24 mouse cellular contexts compared by ENCODE assay signal in genomic region chr3:15849922-15850321, GRCm38 (mm10). TPM values are rescaled to one million over a fixed set of nuclear protein-coding genes. Genes with fewer than 3 reads are reported as not detected.
"Had no signal": no experiment of that assay in that cellular context is flagged by ENCODE, and none has a peak within 500 bp of the region (broad histone marks: within the 10 kb centered on the region; RNA-seq: fewer than 3 reads in every experiment).

No protein-coding gene starts in this region.

- H3K36me3 ChIP-seq: kidney, embryonic 15.5 days; limb, embryonic 12.5 days; limb, embryonic 15.5 days; lung, embryonic 15.5 days; midbrain, embryonic 12.5 days; midbrain, embryonic 15.5 days; neural tube, embryonic 13.5 days had no signal

- DNase-seq: kidney, adult 11 months; kidney, adult 8-10 months; kidney, postnatal 10 days; kidney, postnatal 36 days; layer of hippocampus, postnatal 36 days; liver, postnatal 0 days; thymus, adult 18-20 months; thymus, postnatal 36 days had no signal

- H3K9me3 ChIP-seq: kidney, embryonic 15.5 days; limb, embryonic 15.5 days; midbrain, embryonic 15.5 days had no signal

- ATAC-seq: liver, postnatal 0 days; midbrain, embryonic 15.5 days had no signal

- H3K4me1 ChIP-seq: kidney, embryonic 15.5 days; limb, embryonic 12.5 days; limb, embryonic 15.5 days; lung, embryonic 15.5 days; midbrain, embryonic 12.5 days; midbrain, embryonic 15.5 days; neural tube, embryonic 13.5 days had no signal

- H3K4me3 ChIP-seq: kidney, embryonic 15.5 days; left cerebral cortex, adult 2 months; limb, embryonic 12.5 days; limb, embryonic 15.5 days; lung, embryonic 15.5 days; midbrain, embryonic 12.5 days; midbrain, embryonic 15.5 days; myocyte; neural tube, embryonic 13.5 days had no signal

- H3K27me3 ChIP-seq: kidney, embryonic 15.5 days; limb, embryonic 12.5 days; limb, embryonic 15.5 days; lung, embryonic 15.5 days; midbrain, embryonic 12.5 days; midbrain, embryonic 15.5 days; neural tube, embryonic 13.5 days had no signal

- H3K27ac ChIP-seq: kidney, embryonic 15.5 days; left cerebral cortex, adult 2 months; limb, embryonic 12.5 days; limb, embryonic 15.5 days; liver, embryonic 14.5 days; lung, embryonic 15.5 days; midbrain, embryonic 12.5 days; midbrain, embryonic 15.5 days; neural tube, embryonic 13.5 days had no signal

RNA-seq across cellular contexts. Expression of gene Sirpb1c, which starts 1.6 kb away (rescaled TPM):
- total RNA-seq: layer of hippocampus, adult 8-10 months; layer of hippocampus, postnatal 10 days; layer of hippocampus, postnatal 36 days; left cerebral cortex, adult 2 months; left cerebral cortex, postnatal 10 days; left cerebral cortex, postnatal 36 days had no signal
- polyA plus RNA-seq: limb, embryonic 12.5 days; liver, embryonic 11.5 days; midbrain, embryonic 12.5 days; midbrain, embryonic 15.5 days; myocyte; neural tube, embryonic 13.5 days; small intestine, adult 2 months had no signal
